ENCODE assay signal across 23 mouse cellular contexts in the genomic region with DNA sequence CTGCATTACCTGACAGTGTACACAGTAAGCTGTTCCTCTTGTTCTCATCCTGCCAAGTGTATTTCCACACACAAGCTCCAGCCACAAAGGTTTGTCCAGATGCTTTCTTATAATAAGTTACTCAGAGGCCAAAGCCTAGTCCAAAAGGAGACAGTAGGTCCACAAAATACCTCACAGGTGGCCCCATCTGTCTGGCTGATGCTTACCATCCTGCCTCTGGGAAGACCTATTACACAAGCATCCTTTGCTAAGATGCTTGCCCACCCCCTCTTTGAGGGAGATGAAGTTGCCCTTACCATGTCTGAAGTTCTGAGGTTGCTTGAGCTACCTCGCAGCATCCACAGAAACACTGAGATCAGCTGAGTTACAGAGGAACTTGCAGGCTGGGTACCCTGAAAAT. TPM values are rescaled to one million over a fixed set of nuclear protein-coding genes. Genes with fewer than 3 reads are reported as not detected.
"Had no signal": no experiment of that assay in that cellular context is flagged by ENCODE, and none has a peak within 500 bp of the region (broad histone marks: within the 10 kb centered on the region; RNA-seq: fewer than 3 reads in every experiment).

No protein-coding gene starts in this region.

RNA-seq across cellular contexts. Expression of gene Gm14406, which starts 22.7 kb away (rescaled TPM):
- total RNA-seq: common myeloid progenitor, adult 5-6 weeks; forebrain, postnatal 0 days; gastrocnemius, adult 18-20 months; gastrocnemius, postnatal 14 days; gastrocnemius, postnatal 25 days; gastrocnemius, postnatal 36 days; granulocyte monocyte progenitor cell, adult 5-6 weeks; heart, adult 18-20 months; heart, adult 2 months had no signal
- polyA plus RNA-seq: embryonic facial prominence, embryonic 10.5 days; embryonic facial prominence, embryonic 11.5 days; embryonic facial prominence, embryonic 12.5 days; embryonic facial prominence, embryonic 14.5 days; embryonic facial prominence, embryonic 15.5 days; erythroblast, embryonic 14.5 days; forebrain, embryonic 10.5 days; forebrain, embryonic 11.5 days; forebrain, embryonic 12.5 days; forebrain, embryonic 13.5 days; forebrain, embryonic 14.5 days; forebrain, embryonic 15.5 days; forebrain, embryonic 16.5 days; forebrain, postnatal 0 days; gonadal fat pad, adult 2 months; heart, adult 2 months had no signal

RNA-seq across cellular contexts. Expression of gene Gm14403, which starts 57.2 kb away (rescaled TPM):
- polyA plus RNA-seq: erythroblast, embryonic 14.5 days had no signal
